In the genomic region with DNA sequence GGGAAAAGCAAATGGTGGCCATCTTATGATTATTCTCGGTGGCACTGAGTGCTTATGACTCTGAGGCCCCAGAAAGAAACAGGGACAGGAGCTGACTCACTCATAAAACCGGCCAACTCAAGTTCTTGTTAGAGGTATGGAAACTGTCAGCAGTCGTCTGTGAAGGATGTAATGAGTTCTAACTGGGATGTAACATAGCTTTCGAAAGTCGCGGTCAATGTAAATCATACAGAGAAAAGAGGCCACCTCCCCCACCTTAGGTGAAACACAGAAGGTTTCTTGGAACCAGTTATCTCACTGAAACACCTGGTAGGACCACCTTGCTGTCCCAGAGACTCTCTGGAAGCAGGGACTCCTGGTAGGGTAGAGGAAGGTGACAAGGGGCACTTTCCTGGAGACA, we compare ENCODE assay signal across 15 mouse cellular contexts.
DNase-seq lines count a peak whose midpoint lies in the region; ATAC-seq and TF ChIP-seq lines count a peak whose summit lies in the region.
"Had no signal": no experiment of that assay in that cellular context is flagged by ENCODE, and none has a peak within 500 bp of the region (broad histone marks: within the 10 kb centered on the region; RNA-seq: fewer than 3 reads in every experiment).

No protein-coding gene starts in this region.

- TF ChIP-seq RAD21 in MEL (IDR thresholded peaks at IDR 0.05; ENCODE audit: low read depth, low read length), result no peak

- peaks cover 29% of the 10 kb centered on the region for H3K79me2 ChIP-seq in MEL (ENCODE audit: control insufficient read depth, insufficient read depth, low read length, poor library complexity)

- no peak overlapping the region for H3K9ac ChIP-seq in hindbrain, embryonic 14.5 days
- peak overlapping the region; percentile 26; the same call in 1 of the 2 replicates for H3K9ac ChIP-seq in MEL (ENCODE audit: control insufficient read depth, low read depth, low read length, poor library complexity, severe bottlenecking)
- peak overlapping the region; percentile 66 for H3K9ac ChIP-seq in liver, embryonic 12.5 days
- no peak overlapping the region for H3K9ac ChIP-seq in midbrain, embryonic 16.5 days (ENCODE audit: low read depth, low read length)
- H3K9ac ChIP-seq: embryonic facial prominence, embryonic 12.5 days; heart, embryonic 15.5 days; midbrain, embryonic 13.5 days; neural tube, embryonic 12.5 days had no signal

- no peak for DNase-seq in hindbrain, embryonic 10.5 days (ENCODE audit: low spot score)
- no peak for DNase-seq in hindbrain, embryonic 14.5 days (ENCODE audit: low spot score)
- DNase-seq in 416B (ENCODE audit: low read depth) (peak; percentile 58), MEL (ENCODE audit: low read depth, low spot score) (peak; percentile 46)
- no peak for DNase-seq in right cerebral cortex, adult 2 months (ENCODE audit: low spot score in 2 of 2)
- DNase-seq: cerebellum, adult 9-10 months; kidney, postnatal 4 days; lung, adult 18-20 months; retina, postnatal 1 day had no signal

- 84% methylated on average over 6 of the region's 6 CpGs for WGBS in hindbrain, embryonic 10.5 days
- WGBS in hindbrain, embryonic 14.5 days, result 79% methylated on average over 6 of the region's 6 CpGs
- WGBS in liver, embryonic 12.5 days (ENCODE audit: insufficient replicate concordance), result 27% methylated on average over 6 of the region's 6 CpGs
- 91% methylated on average over 6 of the region's 6 CpGs for WGBS in midbrain, embryonic 16.5 days

- peak overlapping the region; percentile 50; the same call in 1 of the 2 replicates for H3K27ac ChIP-seq in hindbrain, embryonic 10.5 days
- no peak overlapping the region for H3K27ac ChIP-seq in hindbrain, embryonic 14.5 days
- H3K27ac ChIP-seq in MEL (ENCODE audit: control insufficient read depth, low read depth, low read length), result peak overlapping the region; percentile 84
- H3K27ac ChIP-seq in liver, embryonic 12.5 days, result peak overlapping the region; percentile 94
- H3K27ac ChIP-seq in midbrain, embryonic 16.5 days (ENCODE audit: low read length), result no peak overlapping the region
- H3K27ac ChIP-seq: embryonic facial prominence, embryonic 12.5 days; heart, embryonic 15.5 days; midbrain, embryonic 13.5 days; neural tube, embryonic 12.5 days had no signal

- peaks cover 13% of the 10 kb centered on the region for H3K36me3 ChIP-seq in hindbrain, embryonic 10.5 days
- H3K36me3 ChIP-seq in hindbrain, embryonic 14.5 days (replicated peaks; ENCODE audit: control insufficient read depth, insufficient read depth), result no peaks in the 10 kb centered on the region
- H3K36me3 ChIP-seq in MEL (ENCODE audit: control insufficient read depth in 1 of 2, insufficient read depth in 2 of 2, low read length in 2 of 2), result peaks cover 0 to 64% of the 10 kb centered on the region in 2 experiments; a peak in 3 of 4 replicates
- H3K36me3 ChIP-seq in liver, embryonic 12.5 days, result peaks cover 13% of the 10 kb centered on the region
- no peaks in the 10 kb centered on the region for H3K36me3 ChIP-seq in midbrain, embryonic 16.5 days (ENCODE audit: control insufficient read depth, insufficient read depth, low read length)
- H3K36me3 ChIP-seq: embryonic facial prominence, embryonic 12.5 days; heart, embryonic 15.5 days; midbrain, embryonic 13.5 days; neural tube, embryonic 12.5 days had no signal

- ATAC-seq in hindbrain, embryonic 14.5 days (ENCODE audit: low FRiP score), result no peak
- peak; percentile 86 for ATAC-seq in liver, embryonic 12.5 days
- ATAC-seq in midbrain, embryonic 16.5 days, result no peak
- ATAC-seq: midbrain, embryonic 13.5 days had no signal

- no peaks in the 10 kb centered on the region for H3K9me3 ChIP-seq in hindbrain, embryonic 10.5 days
- no peaks in the 10 kb centered on the region for H3K9me3 ChIP-seq in hindbrain, embryonic 14.5 days (ENCODE audit: control insufficient read depth, low read length)
- H3K9me3 ChIP-seq in MEL (replicated peaks; ENCODE audit: insufficient read depth, low read length), result no peaks in the 10 kb centered on the region
- no peaks in the 10 kb centered on the region for H3K9me3 ChIP-seq in liver, embryonic 12.5 days (replicated peaks)
- H3K9me3 ChIP-seq in midbrain, embryonic 16.5 days (replicated peaks; ENCODE audit: control insufficient read depth, low read length, poor library complexity, severe bottlenecking), result no peaks in the 10 kb centered on the region
- H3K9me3 ChIP-seq: embryonic facial prominence, embryonic 12.5 days; heart, embryonic 15.5 days; midbrain, embryonic 13.5 days; neural tube, embryonic 12.5 days had no signal

- peak in 1 of 2 experiments; percentile 34; a peak in 1 of 4 replicates for TF ChIP-seq EP300 in MEL (IDR thresholded peaks at IDR 0.05; ENCODE audit: low read depth in 1 of 2, low read length in 2 of 2)

- H3K4me1 ChIP-seq in hindbrain, embryonic 10.5 days (replicated peaks), result peaks cover 64% of the 10 kb centered on the region
- peaks cover 19% of the 10 kb centered on the region; the same call in 1 of the 2 replicates for H3K4me1 ChIP-seq in hindbrain, embryonic 14.5 days (replicated peaks; ENCODE audit: control insufficient read depth, insufficient read depth, low read length)
- H3K4me1 ChIP-seq in MEL (ENCODE audit: control insufficient read depth in 1 of 2, insufficient read depth in 2 of 2, low read length in 2 of 2), result peaks cover 33 to 59% of the 10 kb centered on the region in 2 experiments
- H3K4me1 ChIP-seq in liver, embryonic 12.5 days, result peaks cover 92% of the 10 kb centered on the region
- H3K4me1 ChIP-seq in midbrain, embryonic 16.5 days (ENCODE audit: control insufficient read depth, insufficient read depth, low read length), result peaks cover 13% of the 10 kb centered on the region

- no peak overlapping the region for H3K4me3 ChIP-seq in hindbrain, embryonic 10.5 days
- H3K4me3 ChIP-seq in hindbrain, embryonic 14.5 days (replicated peaks; ENCODE audit: low read length), result no peak overlapping the region
- H3K4me3 ChIP-seq in MEL (ENCODE audit: control insufficient read depth in 1 of 2, insufficient read depth in 1 of 2, low read depth in 2 of 2, low read length in 2 of 2), result no peak overlapping the region
- H3K4me3 ChIP-seq in liver, embryonic 12.5 days, result peak overlapping the region; percentile 24
- no peak overlapping the region for H3K4me3 ChIP-seq in midbrain, embryonic 16.5 days (ENCODE audit: low read depth, low read length)
- H3K4me3 ChIP-seq: embryonic facial prominence, embryonic 12.5 days; heart, embryonic 15.5 days; midbrain, embryonic 13.5 days; neural tube, embryonic 12.5 days had no signal

- TF ChIP-seq CTCF in MEL (IDR thresholded peaks at IDR 0.05 in 2 of 3, conservative IDR thresholded peaks at IDR 0.05 in 1 of 3; ENCODE audit: control insufficient read depth in 1 of 3, insufficient read depth in 1 of 3, low read depth in 2 of 3, low read length in 3 of 3, poor library complexity in 1 of 3, severe bottlenecking in 1 of 3), result no peak

- H3K27me3 ChIP-seq in hindbrain, embryonic 10.5 days (ENCODE audit: insufficient read depth, poor library complexity, severe bottlenecking), result no peaks in the 10 kb centered on the region
- H3K27me3 ChIP-seq in hindbrain, embryonic 14.5 days (ENCODE audit: control insufficient read depth, insufficient read depth, low read length), result no peaks in the 10 kb centered on the region
- H3K27me3 ChIP-seq in MEL (ENCODE audit: control insufficient read depth in 1 of 2, insufficient read depth in 2 of 2, low read length in 2 of 2), result no peaks in the 10 kb centered on the region
- H3K27me3 ChIP-seq in liver, embryonic 12.5 days (replicated peaks), result no peaks in the 10 kb centered on the region
- no peaks in the 10 kb centered on the region for H3K27me3 ChIP-seq in midbrain, embryonic 16.5 days (ENCODE audit: control insufficient read depth, insufficient read depth, low read depth, low read length)
- H3K27me3 ChIP-seq: embryonic facial prominence, embryonic 12.5 days; heart, embryonic 15.5 days; midbrain, embryonic 13.5 days; neural tube, embryonic 12.5 days had no signal

- H3K4me2 ChIP-seq in hindbrain, embryonic 14.5 days (replicated peaks), result no peak overlapping the region
- H3K4me2 ChIP-seq in liver, embryonic 12.5 days, result peak overlapping the region; percentile 67
- H3K4me2 ChIP-seq in midbrain, embryonic 16.5 days (ENCODE audit: low read length), result no peak overlapping the region
- H3K4me2 ChIP-seq: embryonic facial prominence, embryonic 12.5 days; heart, embryonic 15.5 days; midbrain, embryonic 13.5 days; neural tube, embryonic 12.5 days had no signal

- no peak for TF ChIP-seq POLR2A in MEL (IDR thresholded peaks at IDR 0.05; ENCODE audit: control insufficient read depth in 1 of 2, insufficient read depth in 1 of 2, low read depth in 1 of 2, low read length in 2 of 2, poor library complexity in 1 of 2)

TF ChIP-seq in MEL, 35 proteins besides CTCF, POLR2A, EP300 and RAD21:
- TF ChIP-seq ZKSCAN1 (IDR thresholded peaks at IDR 0.05; ENCODE audit: low read depth, low read length) (no peak), USF2 (IDR thresholded peaks at IDR 0.05; ENCODE audit: borderline replicate concordance in 1 of 2, insufficient read depth in 1 of 2, low read depth in 1 of 2, low read length in 2 of 2) (no peak), SMC3 (IDR thresholded peaks at IDR 0.05; ENCODE audit: low read depth, low read length) (no peak), TAL1 (IDR thresholded peaks at IDR 0.05; ENCODE audit: low read length) (peak; percentile 68), UBTF (IDR thresholded peaks at IDR 0.05; ENCODE audit: borderline replicate concordance, insufficient read depth, low read depth, low read length) (no peak), ZMIZ1 (IDR thresholded peaks at IDR 0.05; ENCODE audit: low read depth, low read length) (no peak), MXI1 (IDR thresholded peaks at IDR 0.05; ENCODE audit: low read depth, low read length) (no peak)
TF ChIP-seq in MEL: peak in this region for 1.

Comparison
In these comparisons a context has a peak if more than half of its experiments do, and no peak if none do; other contexts are left out.
1. H3K27ac ChIP-seq: peak in hindbrain, embryonic 10.5 days (single experiment), MEL (single experiment) and liver, embryonic 12.5 days (single experiment); none in hindbrain, embryonic 14.5 days (single experiment) and midbrain, embryonic 16.5 days (single experiment).
2. DNase-seq: peak in 416B (single experiment) and MEL (single experiment); none in hindbrain, embryonic 10.5 days (single experiment), hindbrain, embryonic 14.5 days (single experiment) and right cerebral cortex, adult 2 months (0 of 2).
3. H3K9ac ChIP-seq: peak in MEL (single experiment) and liver, embryonic 12.5 days (single experiment); none in hindbrain, embryonic 14.5 days (single experiment) and midbrain, embryonic 16.5 days (single experiment).